Mouse (Mus musculus): ENCODE data around the gene Zfp414. TPM values are rescaled to one million over a fixed set of nuclear protein-coding genes. Genes with fewer than 3 reads are reported as not detected.

Gene Zfp414
- total RNA-seq, 4 experiments from 2014 or later: 51.2 to 62.6 (median 52.6) TPM

- DNase-seq (ENCODE audit: low spot score in 2 of 2): no peak
Observed at GRCm38 (mm10) chr17:33649781-33650475, 21.0 kb downstream of the Zfp414 start.

GRCm38 (mm10) chr17:33666813-33667212, 37.9 kb downstream of the Zfp414 start:
- DNase-seq (ENCODE audit: low spot score in 2 of 2): no peak

- DNase-seq (ENCODE audit: low spot score in 2 of 2): no peak
Observed at GRCm38 (mm10) chr17:33669681-33670080, 40.8 kb downstream of the Zfp414 start.

- no peak for DNase-seq (ENCODE audit: low spot score in 2 of 2)
Observed at GRCm38 (mm10) chr17:33673837-33674236, 44.9 kb downstream of the Zfp414 start.

GRCm38 (mm10) chr17:33675452-33675851, 46.6 kb downstream of the Zfp414 start:
- no peak for DNase-seq (ENCODE audit: low spot score in 2 of 2)

DNA sequence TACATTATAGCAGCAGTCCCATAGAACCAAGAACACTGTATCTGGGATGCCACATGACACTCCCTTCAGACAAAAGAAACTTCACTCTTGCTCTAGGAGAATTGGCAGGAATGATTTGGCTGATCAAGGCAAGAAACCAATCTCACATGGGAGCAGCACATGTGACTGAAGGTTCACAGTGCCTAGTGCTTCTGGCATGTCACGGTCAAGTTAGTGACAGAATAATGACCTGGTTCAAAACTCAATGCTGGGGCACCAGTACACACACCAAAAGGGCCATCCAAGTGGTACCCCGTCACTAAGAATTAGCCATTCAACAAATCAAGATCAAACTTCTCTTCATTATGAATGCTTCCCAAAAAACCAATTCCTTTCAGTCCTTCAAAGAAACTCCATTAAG, 47.2 kb downstream of the Zfp414 start:
- DNase-seq (ENCODE audit: low spot score in 2 of 2): no peak

DNA sequence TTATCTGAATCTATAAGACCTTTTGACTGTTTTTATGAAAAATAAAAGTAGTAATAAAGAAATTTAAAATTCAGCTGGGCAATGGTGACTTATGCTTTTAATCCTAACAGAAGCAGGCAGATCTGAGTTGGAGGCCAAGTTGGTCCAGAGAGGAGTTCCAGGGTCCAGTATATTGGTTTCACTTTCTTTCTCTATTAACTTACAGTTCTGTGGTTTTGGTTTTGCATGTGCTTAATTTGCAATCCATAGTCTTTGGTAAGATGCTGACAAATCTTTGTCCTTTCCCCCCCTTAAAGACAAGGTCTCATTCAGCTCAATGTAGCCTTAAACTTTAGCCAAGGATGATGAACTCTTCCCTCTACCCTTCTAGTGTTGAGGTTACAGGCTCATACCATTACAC, 49.9 kb downstream of the Zfp414 start:
- no peak for DNase-seq (ENCODE audit: low spot score in 2 of 2)

Other genes starting within 250 kb of the Zfp414 start
- 10 to 100 TPM; 10.5 to 14.6 (median 12.3) TPM for gene Zfp101, start 234.4 kb upstream of the Zfp414 start, total RNA-seq (2022)
- not detected for gene Actl9, start 196.2 kb upstream of the Zfp414 start, total RNA-seq (2022)
- 10 to 100 TPM; 25.9 to 42.7 (median 30.9) TPM for gene Adamts10, start 104.9 kb upstream of the Zfp414 start, total RNA-seq (2022)
- 10 to 100 TPM in 2 of 4 experiments, 1 to 10 TPM in 2; 1.3 to 11.8 (median 6.8) TPM for gene Myo1f, start 73.4 kb upstream of the Zfp414 start, total RNA-seq (2022)
- 1 to 10 TPM in 2 of 4 experiments, under 1 TPM in 2; 0.36 to 1.3 (median 0.96) TPM for gene Pram1, start 9.0 kb downstream of the Zfp414 start, total RNA-seq (2022)
- 100 to 1,000 TPM; 131 to 157 (median 141) TPM for gene Hnrnpm, start 57.8 kb downstream of the Zfp414 start, total RNA-seq (2022)
- 10 to 100 TPM; 73.7 to 87.2 (median 80.7) TPM for gene March2, start 89.6 kb downstream of the Zfp414 start, total RNA-seq (2022)
- gene Rab11b, start 131.4 kb downstream of the Zfp414 start, total RNA-seq (2022): 100 to 1,000 TPM; 272 to 320 (median 292) TPM
- gene Angptl4, start 152.7 kb downstream of the Zfp414 start, total RNA-seq (2022): 1 to 10 TPM; 1.7 to 3.0 (median 2.2) TPM
- gene Kank3, start 181.4 kb downstream of the Zfp414 start, total RNA-seq (2022): 10 to 100 TPM; 26.9 to 41.2 (median 31.4) TPM
- 100 to 1,000 TPM; 686 to 890 (median 782) TPM for gene Rps28, start 195.5 kb downstream of the Zfp414 start, total RNA-seq (2022)
- 100 to 1,000 TPM; 196 to 215 (median 203) TPM for gene Ndufa7, start 195.5 kb downstream of the Zfp414 start, total RNA-seq (2022)
- 10 to 100 TPM; 22.8 to 26.0 (median 25.1) TPM for gene Cd320, start 214.0 kb downstream of the Zfp414 start, total RNA-seq (2022)
- not detected for gene Gm7029, start 244.7 kb downstream of the Zfp414 start, total RNA-seq (2022)

All from layer of hippocampus, adult 8-10 months (tissue).